Mouse (Mus musculus) forebrain, embryonic 14.5 days (tissue): ENCODE data around the gene Krcc1. TPM values are rescaled to one million over a fixed set of nuclear protein-coding genes. Genes with fewer than 3 reads are reported as not detected.
"Not testable (repeated sequence)": the region's sequence is repeated elsewhere in the genome, so short reads cannot be mapped to it uniquely, and the experiment has no call there.

Experiments
- ATAC-seq: fragments of 200-750 bp; cut with Nextera tagmentation; 2 replicates; pipeline ENCODE4 v1.8.0; 2017; ENCODE audit warnings: mild to moderate bottlenecking, moderate library complexity
- DNase-seq: peaks from one replicate; pipeline ENCODE4 v3.0.0-alpha.2; 2015; ENCODE audit warnings: low spot score
- H3K27ac ChIP-seq: fragments of 300-500 bp; sonication (generic); 2 replicates; pipeline ENCODE4 v1.5.1; 2014; ENCODE audit warnings: low read depth, mild to moderate bottlenecking, control low read depth, low read length, moderate library complexity
- H3K27me3 ChIP-seq: fragments of 300-500 bp; sonication (generic); replicated peaks from 2 replicates; pipeline ENCODE4 v1.6.1; 2014; ENCODE audit warnings: low read length, control low read depth, mixed read lengths; ENCODE audit not compliant: control insufficient read depth, insufficient read depth
- H3K36me3 ChIP-seq: fragments of 300-500 bp; sonication (generic); 2 replicates; pipeline ENCODE4 v1.6.1; 2014; ENCODE audit warnings: low read length, control low read depth; ENCODE audit not compliant: control insufficient read depth, insufficient read depth
- H3K4me1 ChIP-seq: fragments of 300-500 bp; sonication (generic); 2 replicates; pipeline ENCODE4 v1.6.1; 2014; ENCODE audit warnings: antibody characterized with exemption, low read length, control low read depth; ENCODE audit not compliant: control insufficient read depth, insufficient read depth
- H3K4me2 ChIP-seq: fragments of 300-500 bp; sonication (generic); 2 replicates; pipeline ENCODE4 v1.6.1; 2014; ENCODE audit warnings: mild to moderate bottlenecking, control low read depth, low read length
- H3K4me3 ChIP-seq: fragments of 300-500 bp; sonication (generic); 2 replicates; pipeline ENCODE4 v1.5.1; 2014; ENCODE audit warnings: low read depth, low read length, control low read depth
- H3K9ac ChIP-seq: fragments of 300-500 bp; sonication (generic); 2 replicates; pipeline ENCODE4 v1.6.1; 2014; ENCODE audit warnings: mild to moderate bottlenecking, low read length, control low read depth, moderate library complexity
- H3K9me3 ChIP-seq: fragments of 300-500 bp; sonication (generic); replicated peaks from 2 replicates; pipeline ENCODE4 v1.6.1; 2016; ENCODE audit warnings: low read length, control low read depth, mixed read lengths; ENCODE audit not compliant: control insufficient read depth
- WGBS: fragments of 180-500 bp; shearing (Covaris S2); extraction: QIAGEN DNeasy Blood & Tissue Kit; methylation state at CpG from one replicate; pipeline ENCODE4 v1.1.7; 2014; 5-methylcytosine and 5-hydroxymethylcytosine counted together
- polyA plus RNA-seq: library from polyadenylated mRNA; unstranded; fragments of >200 nt; fragmentation: Nextera tagmentation; extraction: Ambion mirVana; gene quantifications from 2 replicates; pipeline ENCODE4 v1.2.1, GENCODE M21; 2014

Krcc1 gene
- polyA plus RNA-seq, 1 experiment from 2014 or later: 23.6 TPM

DNA sequence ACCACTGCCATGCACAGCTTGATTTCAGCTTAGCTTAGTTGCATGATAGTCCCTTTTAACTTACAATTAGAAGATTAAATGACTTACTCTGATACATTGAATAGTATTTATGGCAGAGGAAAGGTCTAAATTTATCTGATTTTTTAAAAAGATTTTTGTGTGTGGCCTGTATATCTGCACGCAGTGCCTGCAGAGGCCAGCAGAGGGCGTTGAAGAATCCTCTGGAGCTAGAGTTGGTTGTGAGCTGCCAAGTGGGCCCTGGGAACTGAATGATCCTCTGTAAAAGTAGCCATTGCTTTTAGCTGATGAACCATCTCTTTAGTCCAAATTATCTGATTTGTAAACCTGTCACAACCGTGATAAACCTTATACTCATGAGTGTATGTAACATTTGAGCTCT is 27.3 kb downstream of the Krcc1 start:
- H3K36me3 ChIP-seq: no peaks in the 10 kb centered on the region
- no peak overlapping the region for H3K27ac ChIP-seq
- no peaks in the 10 kb centered on the region for H3K27me3 ChIP-seq
- no peaks in the 10 kb centered on the region for H3K9me3 ChIP-seq
- H3K4me2 ChIP-seq: no peak overlapping the region
- H3K4me1 ChIP-seq: no peaks in the 10 kb centered on the region
- no peak overlapping the region for H3K4me3 ChIP-seq
- DNase-seq (peak; percentile 30), ATAC-seq (no peak)
- H3K9ac ChIP-seq: no peak overlapping the region
- WGBS: 37% methylated on average over 3 of the region's 3 CpGs

DNA sequence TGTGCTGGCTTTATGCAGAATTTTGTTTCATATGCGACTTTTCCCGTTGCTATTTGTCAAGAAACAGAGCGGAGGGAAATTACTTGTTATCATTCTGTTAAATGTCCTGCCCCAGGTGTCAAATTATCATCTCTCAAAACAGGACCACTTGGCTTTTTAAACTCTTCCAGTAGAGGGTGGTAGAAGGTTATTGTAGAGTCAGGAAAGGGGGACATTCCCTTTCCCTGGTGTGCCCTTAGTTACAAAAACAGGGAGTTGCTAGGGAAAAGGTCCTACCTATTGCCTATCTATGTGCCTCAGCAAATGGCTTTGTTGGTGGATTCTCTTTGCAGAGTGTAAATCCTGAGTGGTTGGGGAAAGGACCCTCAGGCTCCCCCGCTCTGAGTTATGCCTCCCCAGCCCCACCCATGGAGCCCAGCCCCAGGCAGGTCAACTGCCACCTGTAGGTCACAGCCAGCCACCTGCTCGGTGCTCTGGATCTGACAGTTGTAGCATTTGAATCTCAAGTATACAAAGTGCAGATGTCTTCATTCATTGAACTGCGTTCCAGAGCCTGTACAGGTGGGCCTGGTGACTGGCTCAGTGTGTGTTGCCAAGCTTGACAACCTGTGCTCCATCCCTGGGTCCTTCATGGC is 30.7 kb downstream of the Krcc1 start:
- WGBS: 79% methylated on average over 6 of the region's 6 CpGs
- H3K4me2 ChIP-seq: no peak overlapping the region
- ATAC-seq (no peak), DNase-seq (peak; percentile 1)
- no peak overlapping the region for H3K9ac ChIP-seq
- H3K4me1 ChIP-seq: no peaks in the 10 kb centered on the region
- no peaks in the 10 kb centered on the region for H3K36me3 ChIP-seq
- H3K27me3 ChIP-seq: no peaks in the 10 kb centered on the region
- no peak overlapping the region for H3K4me3 ChIP-seq
- no peak overlapping the region for H3K27ac ChIP-seq
- no peaks in the 10 kb centered on the region for H3K9me3 ChIP-seq

- ATAC-seq (no peak), DNase-seq (no peak)
- Histone ChIP-seq H3K4me3 (no peak overlapping the region), H3K9ac (no peak overlapping the region), H3K9me3 (no peaks in the 10 kb centered on the region), H3K36me3 (no peaks in the 10 kb centered on the region), H3K27me3 (no peaks in the 10 kb centered on the region), H3K4me2 (no peak overlapping the region), H3K4me1 (no peaks in the 10 kb centered on the region), H3K27ac (no peak overlapping the region)
- WGBS: 89% methylated on average over 8 of the region's 8 CpGs
These were observed 36.0 kb downstream of the Krcc1 start for GRCm38 (mm10) chr6:71307486-71307885.

- no peak within 1 kb of the TSS for H3K4me2 ChIP-seq
- H3K4me1 ChIP-seq: no peaks in the 10 kb centered on the region
- no peaks in the 10 kb centered on the region for H3K27me3 ChIP-seq
- ATAC-seq (no peak), DNase-seq (no peak)
- no peak within 1 kb of the TSS for H3K27ac ChIP-seq
- H3K4me3 ChIP-seq: no peak within 1 kb of the TSS
- no peaks in the 10 kb centered on the region for H3K36me3 ChIP-seq
- WGBS: 82% methylated on average over 3 of the region's 3 CpGs
- H3K9ac ChIP-seq: no peak within 1 kb of the TSS
- no peaks in the 10 kb centered on the region for H3K9me3 ChIP-seq
These were observed 50.4 kb downstream of the Krcc1 start, which contains the start of gene Smyd1 for GRCm38 (mm10) chr6:71321826-71322283. Gene Smyd1, minus strand, starts transcription at chr6:71322233.

DNA sequence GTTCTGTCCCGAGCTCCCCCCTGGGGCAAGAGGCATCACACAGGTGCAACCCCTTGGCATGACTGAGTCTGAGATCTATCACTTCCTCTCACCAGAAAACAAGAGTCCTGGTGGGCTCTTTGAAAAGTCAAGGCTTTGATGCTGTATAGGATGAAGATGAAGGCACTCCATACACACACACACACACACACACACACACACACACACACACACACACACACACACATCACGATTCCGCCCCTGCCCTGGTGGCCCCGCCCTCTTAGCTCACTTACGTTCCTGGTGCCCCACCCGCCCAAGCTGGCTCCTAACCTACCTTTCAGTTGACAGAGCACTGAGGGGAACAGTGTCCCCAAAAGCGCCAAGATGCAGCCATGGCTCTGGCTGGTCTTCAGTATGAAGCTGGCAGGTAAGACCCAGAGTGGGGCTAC is 51.0 kb downstream of the Krcc1 start, which contains the start of gene Cd8b1:
Gene Cd8b1 (plus strand): TSS at position 298 of the 431 bp plus-strand sequence.
- no peak within 1 kb of the TSS for H3K4me2 ChIP-seq
- H3K4me1 ChIP-seq: no peaks in the 10 kb centered on the region
- no peak within 1 kb of the TSS for H3K9ac ChIP-seq
- H3K4me3 ChIP-seq: no peak within 1 kb of the TSS
- ATAC-seq (no peak), DNase-seq (no peak)
- no peaks in the 10 kb centered on the region for H3K36me3 ChIP-seq
- H3K27ac ChIP-seq: no peak within 1 kb of the TSS
- H3K9me3 ChIP-seq: no peaks in the 10 kb centered on the region
- H3K27me3 ChIP-seq: no peaks in the 10 kb centered on the region
- 93% methylated on average over 7 of the region's 7 CpGs for WGBS

DNA sequence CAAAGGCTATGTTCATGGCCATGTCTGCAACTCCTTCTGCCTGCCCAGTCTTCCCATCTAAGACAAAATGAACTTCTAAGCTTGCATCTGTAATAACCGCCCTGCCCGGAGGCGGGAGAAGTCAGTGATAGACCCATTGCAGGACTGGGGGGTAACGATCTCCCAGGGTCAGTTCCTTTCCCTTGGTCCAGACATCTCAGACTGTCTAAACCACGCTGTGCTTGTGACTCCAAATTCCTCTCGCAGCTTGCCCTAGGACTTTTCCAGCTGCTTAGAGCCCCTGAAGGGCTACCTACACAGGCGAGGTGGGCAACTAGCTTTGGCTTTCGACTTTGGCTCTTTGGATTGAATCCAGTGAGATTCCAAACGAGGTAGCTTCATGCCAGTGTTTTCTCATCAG is 53.3 kb downstream of the Krcc1 start:
- Histone ChIP-seq H3K36me3 (no peaks in the 10 kb centered on the region), H3K27me3 (no peaks in the 10 kb centered on the region), H3K4me3 (no peak overlapping the region), H3K9ac (no peak overlapping the region), H3K4me1 (no peaks in the 10 kb centered on the region), H3K27ac (no peak overlapping the region), H3K9me3 (no peaks in the 10 kb centered on the region), H3K4me2 (no peak overlapping the region)
- ATAC-seq: no peak
- DNase-seq: no peak
- 88% methylated on average over 9 of the region's 9 CpGs for WGBS

DNA sequence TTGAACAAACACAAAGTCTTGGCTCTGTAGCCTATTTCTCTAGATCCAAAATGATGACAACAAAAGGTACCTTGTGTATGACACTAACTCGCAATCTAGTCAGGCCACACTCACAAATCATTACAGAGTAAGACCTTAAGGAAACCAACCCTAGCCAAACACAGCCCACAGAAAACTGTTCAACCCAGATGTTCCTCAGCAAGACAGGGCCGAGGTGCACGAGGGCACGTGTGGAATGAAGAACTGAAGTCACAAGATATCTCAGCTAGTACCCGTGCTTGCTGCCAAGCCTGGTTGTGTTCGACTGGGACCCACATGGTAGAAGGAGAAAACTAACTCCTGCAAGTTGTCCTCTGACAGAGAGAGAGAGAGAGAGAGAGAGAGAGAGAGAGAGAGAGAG is 58.4 kb downstream of the Krcc1 start:
- no peaks in the 10 kb centered on the region for H3K9me3 ChIP-seq
- WGBS: 92% methylated on average over 6 of the region's 6 CpGs

DNA sequence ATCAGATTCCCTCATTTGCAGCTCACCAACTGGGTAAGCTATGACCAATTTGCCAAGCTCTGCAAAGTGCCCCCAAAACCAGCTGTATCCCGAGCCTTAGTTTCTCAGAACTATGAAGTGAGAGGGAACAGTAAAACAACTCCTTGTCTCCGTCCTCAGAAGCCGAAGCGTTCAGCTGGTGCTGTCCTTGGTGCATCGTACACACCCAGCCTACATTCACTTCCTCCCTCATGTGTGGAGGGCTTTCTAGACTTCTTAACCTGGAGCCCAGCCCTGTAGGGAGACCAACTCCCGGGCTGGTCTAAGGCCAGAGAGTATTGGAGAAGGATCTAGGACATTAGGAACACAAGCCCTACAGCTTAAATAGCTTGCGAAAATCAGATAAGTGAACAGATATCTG is 59.0 kb downstream of the Krcc1 start:
- Histone ChIP-seq H3K4me1 (no peaks in the 10 kb centered on the region), H3K36me3 (no peaks in the 10 kb centered on the region), H3K9ac (no peak overlapping the region), H3K9me3 (no peaks in the 10 kb centered on the region), H3K4me3 (no peak overlapping the region), H3K27me3 (no peaks in the 10 kb centered on the region), H3K4me2 (no peak overlapping the region), H3K27ac (no peak overlapping the region)
- DNase-seq (no peak), ATAC-seq (no peak)
- WGBS: 91% methylated on average over 7 of the region's 7 CpGs

More for the DNA sequence above, 58.4 kb downstream of the Krcc1 start:
- Histone ChIP-seq H3K36me3 (no peaks in the 10 kb centered on the region), H3K4me1 (no peaks in the 10 kb centered on the region), H3K4me3 (no peak overlapping the region), H3K4me2 (no peak overlapping the region), H3K9ac (no peak overlapping the region), H3K27me3 (no peaks in the 10 kb centered on the region), H3K27ac (no peak overlapping the region)
- DNase-seq (no peak), ATAC-seq (no peak)

DNA sequence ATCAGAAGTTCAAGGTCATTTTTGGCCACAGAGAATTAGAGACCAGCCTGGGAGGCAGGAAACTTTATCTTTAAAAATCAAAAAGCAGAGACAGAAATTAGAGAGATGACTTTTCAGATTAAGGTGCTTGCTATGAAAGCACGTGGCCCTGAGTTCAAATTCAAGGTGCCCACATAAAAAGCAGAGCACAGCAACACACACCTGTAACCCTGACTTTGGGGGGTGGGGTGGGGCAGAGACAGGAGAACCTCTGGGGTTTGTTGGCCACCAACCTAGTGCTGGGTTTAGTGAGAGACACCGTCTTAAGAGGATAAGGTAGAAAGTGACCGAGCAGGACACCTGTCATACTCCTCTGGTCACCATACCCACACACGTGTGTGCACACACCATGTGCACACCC is 60.0 kb downstream of the Krcc1 start:
- WGBS: 90% methylated on average over 1 of the region's 4 CpGs
- not testable (repeated sequence) for H3K27me3 ChIP-seq, H3K36me3 ChIP-seq, DNase-seq, H3K9me3 ChIP-seq, H3K4me3 ChIP-seq, H3K9ac ChIP-seq, ATAC-seq, H3K4me2 ChIP-seq, H3K4me1 ChIP-seq, H3K27ac ChIP-seq
